Mouse (Mus musculus) liver, embryonic 12.5 days (tissue): ENCODE measurements around the gene Slc2a3. TPM values are rescaled to one million over a fixed set of nuclear protein-coding genes. Genes with fewer than 3 reads are reported as not detected.
"Not testable (repeated sequence)": the region's sequence is repeated elsewhere in the genome, so short reads cannot be mapped to it uniquely, and the experiment has no call there.

ENCODE experiments used
- ATAC-seq: fragments of 200-750 bp; cut with Nextera tagmentation; 2 replicates; pipeline ENCODE4 v1.8.0; 2017; ENCODE audit warnings: moderate number of reproducible peaks, mild to moderate bottlenecking, moderate library complexity
- H3K27ac ChIP-seq: fragments of 300-500 bp; sonication (generic); 2 replicates; pipeline ENCODE4 v1.5.1; 2016; ENCODE audit warnings: mild to moderate bottlenecking
- H3K27me3 ChIP-seq: fragments of 300-500 bp; sonication (generic); replicated peaks from 2 replicates; pipeline ENCODE4 v1.6.1; 2016; ENCODE audit warnings: mild to moderate bottlenecking, moderate library complexity
- H3K36me3 ChIP-seq: fragments of 300-500 bp; sonication (generic); 2 replicates; pipeline ENCODE4 v1.6.1; 2016; ENCODE audit warnings: mild to moderate bottlenecking, moderate library complexity
- H3K4me1 ChIP-seq: fragments of 300-500 bp; sonication (generic); 2 replicates; pipeline ENCODE4 v1.6.1; 2016
- H3K4me2 ChIP-seq: fragments of 300-500 bp; sonication (generic); 2 replicates; pipeline ENCODE4 v1.6.1; 2016; ENCODE audit warnings: mild to moderate bottlenecking, moderate library complexity
- H3K4me3 ChIP-seq: fragments of 300-500 bp; sonication (generic); 2 replicates; pipeline ENCODE4 v1.5.1; 2016; ENCODE audit warnings: mild to moderate bottlenecking, moderate library complexity
- H3K9ac ChIP-seq: fragments of 300-500 bp; sonication (generic); 2 replicates; pipeline ENCODE4 v1.6.1; 2016; ENCODE audit warnings: mild to moderate bottlenecking, moderate library complexity
- H3K9me3 ChIP-seq: fragments of 300-500 bp; sonication (generic); replicated peaks from 2 replicates; pipeline ENCODE4 v1.6.1; 2016; ENCODE audit warnings: mild to moderate bottlenecking, moderate library complexity
- WGBS: fragments of 180-500 bp; shearing (Covaris S2); methylation state at CpG from one replicate; pipeline ENCODE4 v1.1.7; 2016; ENCODE audit not compliant: insufficient replicate concordance; 5-methylcytosine and 5-hydroxymethylcytosine counted together
- polyA plus RNA-seq: library from polyadenylated mRNA; unstranded; fragments of >200 nt; fragmentation: Nextera tagmentation; extraction: Ambion mirVana; gene quantifications from 2 replicates; pipeline ENCODE4 v1.2.1, GENCODE M21; 2016

Gene Slc2a3
- polyA plus RNA-seq, 1 experiment from 2014 or later, result 38.7 TPM

GRCm38 (mm10) chr6:122769771-122770759 lies 31.4 kb downstream of the Slc2a3 start:
- WGBS, result 69% methylated on average over 10 of the region's 10 CpGs
- no peak overlapping the region for H3K4me2 ChIP-seq
- no peak overlapping the region for H3K27ac ChIP-seq
- H3K36me3 ChIP-seq, result no peaks in the 10 kb centered on the region
- no peaks in the 10 kb centered on the region for H3K27me3 ChIP-seq
- no peak overlapping the region for H3K9ac ChIP-seq
- ATAC-seq, result no peak
- peaks cover 15% of the 10 kb centered on the region for H3K4me1 ChIP-seq
- H3K9me3 ChIP-seq, result no peaks in the 10 kb centered on the region
- H3K4me3 ChIP-seq, result no peak overlapping the region

DNA sequence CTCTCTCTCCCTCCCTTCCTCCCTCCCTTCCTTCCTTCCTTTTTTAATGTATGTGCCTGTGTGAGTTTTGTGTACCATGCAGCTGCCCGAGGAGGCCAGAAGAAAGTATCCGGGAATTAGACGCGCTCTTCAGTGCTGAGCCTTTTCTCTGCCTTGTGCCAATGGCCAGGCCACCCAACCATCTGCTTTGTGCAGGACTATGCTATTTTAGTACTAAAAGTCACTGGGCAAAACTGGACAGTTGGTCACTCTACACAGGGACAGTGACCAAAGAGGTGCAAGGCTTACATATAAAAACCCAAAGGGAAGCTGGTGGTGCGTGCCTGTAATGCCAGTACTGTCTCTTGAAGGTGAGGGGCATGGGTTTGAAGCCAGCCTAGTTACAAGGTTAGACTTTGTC lies 33.2 kb downstream of the Slc2a3 start:
- H3K9ac ChIP-seq, result no peak overlapping the region
- H3K4me3 ChIP-seq, result no peak overlapping the region
- no peaks in the 10 kb centered on the region for H3K9me3 ChIP-seq
- H3K36me3 ChIP-seq, result no peaks in the 10 kb centered on the region
- H3K27me3 ChIP-seq, result no peaks in the 10 kb centered on the region
- H3K4me1 ChIP-seq, result peaks cover 34% of the 10 kb centered on the region
- no peak for ATAC-seq
- no peak overlapping the region for H3K4me2 ChIP-seq
- H3K27ac ChIP-seq, result no peak overlapping the region
- 79% methylated on average over 5 of the region's 5 CpGs for WGBS

GRCm38 (mm10) chr6:122767012-122767411 lies 34.4 kb downstream of the Slc2a3 start:
- peaks cover 46% of the 10 kb centered on the region for H3K4me1 ChIP-seq
- not testable (repeated sequence) for ATAC-seq, H3K27ac ChIP-seq, H3K27me3 ChIP-seq, H3K4me2 ChIP-seq, H3K9me3 ChIP-seq, H3K9ac ChIP-seq, H3K36me3 ChIP-seq, H3K4me3 ChIP-seq
- WGBS, result 65% methylated on average over 3 of the region's 3 CpGs

- H3K9me3 ChIP-seq, result no peaks in the 10 kb centered on the region
- H3K4me3 ChIP-seq, result no peak overlapping the region
- no peak overlapping the region for H3K4me2 ChIP-seq
- H3K36me3 ChIP-seq, result no peaks in the 10 kb centered on the region
- H3K27ac ChIP-seq, result peak overlapping the region; percentile 10; the same call in 1 of the 2 replicates
- no peaks in the 10 kb centered on the region for H3K27me3 ChIP-seq
- peaks cover 53% of the 10 kb centered on the region for H3K4me1 ChIP-seq
- no peak overlapping the region for H3K9ac ChIP-seq
- WGBS, result 43% methylated on average over 5 of the region's 5 CpGs
- ATAC-seq, result no peak
Measured at GRCm38 (mm10) chr6:122766145-122766968, 35.1 kb downstream of the Slc2a3 start.

GRCm38 (mm10) chr6:122765298-122765956 lies 36.0 kb downstream of the Slc2a3 start:
- Histone ChIP-seq H3K36me3 (no peaks in the 10 kb centered on the region), H3K4me2 (peak overlapping the region; percentile 97), H3K9me3 (no peaks in the 10 kb centered on the region), H3K27ac (peak overlapping the region; percentile 97), H3K4me1 (peaks cover 62% of the 10 kb centered on the region), H3K27me3 (no peaks in the 10 kb centered on the region), H3K4me3 (peak overlapping the region; percentile 65), H3K9ac (peak overlapping the region; percentile 75)
- ATAC-seq, result no peak
- 20% methylated on average over 9 of the region's 9 CpGs for WGBS

- peak overlapping the region; percentile 97 for H3K27ac ChIP-seq
- peaks cover 69% of the 10 kb centered on the region for H3K4me1 ChIP-seq
- no peaks in the 10 kb centered on the region for H3K9me3 ChIP-seq
- under 1% methylated on average over 56 of the region's 56 CpGs for WGBS
- peak overlapping the region; percentile 65 for H3K4me3 ChIP-seq
- no peaks in the 10 kb centered on the region for H3K27me3 ChIP-seq
- peak overlapping the region; percentile 75 for H3K9ac ChIP-seq
- ATAC-seq, result peak; percentile 69
- no peaks in the 10 kb centered on the region for H3K36me3 ChIP-seq
- peak overlapping the region; percentile 97 for H3K4me2 ChIP-seq
Measured at GRCm38 (mm10) chr6:122764446-122765297, 36.8 kb downstream of the Slc2a3 start.

DNA sequence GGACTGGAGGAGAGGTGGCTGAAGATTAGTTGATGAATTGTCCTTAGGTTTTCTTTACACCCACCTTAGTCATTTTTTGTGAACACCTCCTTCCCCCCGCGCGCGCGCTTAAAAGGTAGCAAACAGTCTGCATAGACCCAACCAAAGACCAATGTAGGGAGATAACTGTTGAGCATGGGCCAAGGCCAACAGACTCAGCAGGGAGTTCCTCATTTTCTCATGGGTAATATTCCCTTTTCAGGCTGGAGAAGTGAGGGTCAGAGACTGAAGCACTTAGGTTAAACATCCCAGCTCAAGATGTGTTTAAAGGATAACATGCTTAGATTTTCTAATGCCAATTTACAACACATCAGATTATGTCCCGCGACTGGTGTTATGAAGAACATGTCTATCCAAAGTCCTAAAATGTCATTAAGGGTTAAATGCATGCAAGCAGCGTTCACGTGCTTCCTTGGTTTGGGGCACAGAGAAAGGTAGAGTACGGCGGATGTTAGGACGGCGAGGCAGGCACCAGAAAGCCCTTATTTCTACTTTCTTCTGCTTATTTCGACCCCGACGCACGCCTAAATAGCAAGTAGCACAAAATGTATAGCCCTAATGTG lies 37.5 kb downstream of the Slc2a3 start:
- Histone ChIP-seq H3K4me1 (peaks cover 77% of the 10 kb centered on the region), H3K9me3 (no peaks in the 10 kb centered on the region), H3K4me2 (peak overlapping the region; percentile 97), H3K9ac (peak overlapping the region; percentile 75), H3K4me3 (peak overlapping the region; percentile 65), H3K36me3 (no peaks in the 10 kb centered on the region), H3K27me3 (no peaks in the 10 kb centered on the region), H3K27ac (peak overlapping the region; percentile 97)
- 25% methylated on average over 17 of the region's 17 CpGs for WGBS
- no peak for ATAC-seq

DNA sequence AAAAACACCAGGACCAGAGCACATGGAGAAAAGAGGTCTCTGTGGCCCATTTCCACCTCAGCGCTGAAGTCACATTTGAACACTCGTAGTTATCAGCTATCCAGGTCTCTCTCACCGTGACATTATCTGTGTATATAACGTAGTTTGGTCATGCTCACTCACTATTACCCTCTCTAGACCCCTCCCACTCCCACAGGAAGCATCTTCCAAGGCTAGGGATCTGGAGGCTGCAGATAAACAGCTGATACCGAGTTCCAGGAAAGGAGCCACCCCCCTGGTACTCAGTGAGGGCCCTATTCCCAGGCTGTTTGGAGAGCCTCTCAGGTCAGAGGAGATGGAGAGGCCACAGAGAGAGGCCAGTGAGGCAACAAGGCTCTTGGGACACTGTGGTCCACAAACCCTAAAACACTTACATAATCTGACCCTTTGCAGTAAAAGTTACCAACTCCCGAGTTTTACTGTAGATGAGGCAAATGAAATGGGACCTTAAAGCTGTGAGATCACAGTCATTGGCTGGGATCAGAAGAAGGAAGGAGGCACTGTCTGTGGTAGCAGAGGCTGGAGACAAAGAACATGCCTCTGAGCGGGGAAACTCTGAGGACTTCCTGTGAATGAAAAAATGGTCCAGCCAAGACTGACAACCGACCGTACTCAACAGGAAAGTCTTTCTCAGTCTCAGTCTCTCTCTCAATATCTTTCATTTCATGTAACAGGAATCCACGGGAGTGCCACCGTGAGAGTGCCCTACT lies 38.3 kb downstream of the Slc2a3 start:
- Histone ChIP-seq H3K4me2 (peak overlapping the region; percentile 97), H3K9me3 (no peaks in the 10 kb centered on the region), H3K36me3 (no peaks in the 10 kb centered on the region), H3K4me3 (no peak overlapping the region; the same call in 1 of the 2 replicates), H3K27me3 (no peaks in the 10 kb centered on the region), H3K9ac (peak overlapping the region; percentile 75), H3K27ac (peak overlapping the region; percentile 97), H3K4me1 (peaks cover 85% of the 10 kb centered on the region)
- WGBS, result 14% methylated on average over 11 of the region's 11 CpGs
- peak; percentile 94 for ATAC-seq

DNA sequence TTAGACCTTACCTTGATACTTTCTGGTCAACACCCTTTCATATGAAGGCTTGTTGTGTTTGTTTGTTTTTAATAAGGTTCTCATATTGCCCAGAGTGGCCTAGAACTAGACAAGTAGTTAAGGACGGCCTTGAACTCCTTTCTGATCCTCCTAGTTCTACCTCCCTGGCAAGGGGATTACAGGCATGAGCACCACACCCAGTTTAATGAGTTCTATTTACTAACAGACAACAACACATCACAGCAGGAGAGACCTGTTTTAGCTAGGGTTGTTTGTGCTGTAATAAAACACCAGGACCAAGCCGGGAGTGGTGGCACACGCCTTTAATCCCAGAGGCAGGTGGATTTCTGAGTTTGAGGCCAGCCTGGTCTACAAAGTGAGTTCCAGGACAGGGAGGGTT lies 39.0 kb downstream of the Slc2a3 start:
- Histone ChIP-seq H3K36me3 (no peaks in the 10 kb centered on the region), H3K9me3 (no peaks in the 10 kb centered on the region), H3K4me3 (no peak overlapping the region), H3K27ac (peak overlapping the region; percentile 97), H3K27me3 (no peaks in the 10 kb centered on the region), H3K9ac (peak overlapping the region; percentile 59; the same call in 1 of the 2 replicates), H3K4me2 (peak overlapping the region; percentile 97), H3K4me1 (peaks cover 89% of the 10 kb centered on the region)
- ATAC-seq, result no peak
- WGBS, result 54% methylated on average over 3 of the region's 3 CpGs

DNA sequence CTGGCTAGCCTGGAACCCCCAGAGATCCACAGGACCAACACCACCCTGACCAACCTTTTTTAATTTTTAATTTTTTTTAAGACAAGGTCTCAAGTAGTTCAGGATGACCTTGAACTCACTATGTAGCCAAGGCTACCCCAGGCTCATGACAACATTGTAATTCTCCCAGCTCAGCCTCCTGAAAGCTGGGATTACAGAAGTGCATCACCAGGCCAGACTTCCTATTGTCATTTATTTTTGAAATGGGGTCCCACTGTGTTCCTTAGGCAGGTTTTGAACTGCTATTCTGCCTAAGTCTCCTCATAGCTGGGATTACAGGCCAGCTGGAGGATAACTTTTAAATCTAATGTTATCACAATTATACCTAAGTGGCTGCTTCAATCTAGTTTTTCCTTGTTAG lies 39.5 kb downstream of the Slc2a3 start:
- Histone ChIP-seq H3K9ac (peak overlapping the region; percentile 59), H3K9me3 (no peaks in the 10 kb centered on the region), H3K4me3 (no peak overlapping the region), H3K4me1 (peaks cover 89% of the 10 kb centered on the region), H3K27ac (peak overlapping the region; percentile 97), H3K36me3 (no peaks in the 10 kb centered on the region), H3K27me3 (no peaks in the 10 kb centered on the region), H3K4me2 (peak overlapping the region; percentile 97)
- ATAC-seq, result no peak
